ENCODE assay signal across 11 mouse cellular contexts in genomic region chr11:78924111-78924510, GRCm38 (mm10). TPM values are rescaled to one million over a fixed set of nuclear protein-coding genes. Genes with fewer than 3 reads are reported as not detected.
DNase-seq lines count a peak whose midpoint lies in the region; ATAC-seq and TF ChIP-seq lines count a peak whose summit lies in the region.
"Had no signal": no experiment of that assay in that cellular context is flagged by ENCODE, and none has a peak within 500 bp of the region (broad histone marks: within the 10 kb centered on the region; RNA-seq: fewer than 3 reads in every experiment).

No protein-coding gene starts in this region.

- H3K27ac ChIP-seq in forebrain, embryonic 14.5 days (ENCODE audit: low read depth, low read length) = no peak overlapping the region
- no peak overlapping the region for H3K27ac ChIP-seq in forebrain, embryonic 16.5 days (ENCODE audit: low read length)
- no peak overlapping the region for H3K27ac ChIP-seq in thymus, adult 2 months (ENCODE audit: control insufficient read depth, insufficient read depth, low read length)
- H3K27ac ChIP-seq: limb, embryonic 12.5 days had no signal

- no peak for TF ChIP-seq CTCF in thymus, adult 2 months (IDR thresholded peaks at IDR 0.05; ENCODE audit: borderline replicate concordance, control insufficient read depth, extremely low read depth, insufficient read depth, low read length, poor library complexity)

- H3K9me3 ChIP-seq in forebrain, embryonic 14.5 days (replicated peaks; ENCODE audit: control insufficient read depth, low read length) = no peaks in the 10 kb centered on the region
- H3K9me3 ChIP-seq in forebrain, embryonic 16.5 days (ENCODE audit: control insufficient read depth, low read length) = peaks cover 2% of the 10 kb centered on the region; the same call in 1 of the 2 replicates
- H3K9me3 ChIP-seq: limb, embryonic 12.5 days had no signal

- 8% methylated on average over 9 of the region's 9 CpGs for WGBS in forebrain, embryonic 14.5 days
- 13% methylated on average over 9 of the region's 9 CpGs for WGBS in forebrain, embryonic 16.5 days
- WGBS in thymus, adult 2 months = 9% methylated on average over 9 of the region's 9 CpGs

- no peak overlapping the region for H3K9ac ChIP-seq in forebrain, embryonic 14.5 days (ENCODE audit: low read length)
- H3K9ac ChIP-seq in forebrain, embryonic 16.5 days (replicated peaks; ENCODE audit: low read depth, low read length) = no peak overlapping the region

- no peak overlapping the region for H3K4me3 ChIP-seq in forebrain, embryonic 14.5 days (ENCODE audit: low read depth, low read length)
- H3K4me3 ChIP-seq in forebrain, embryonic 16.5 days (replicated peaks; ENCODE audit: low read length) = no peak overlapping the region
- no peak overlapping the region for H3K4me3 ChIP-seq in thymus, adult 2 months (ENCODE audit: control insufficient read depth, insufficient read depth, low read length)

- no peak for ATAC-seq in forebrain, embryonic 14.5 days
- no peak for ATAC-seq in forebrain, embryonic 16.5 days
- ATAC-seq: intestine, embryonic 16.5 days had no signal

- no peaks in the 10 kb centered on the region for H3K36me3 ChIP-seq in forebrain, embryonic 14.5 days (ENCODE audit: control insufficient read depth, insufficient read depth, low read length)
- no peaks in the 10 kb centered on the region for H3K36me3 ChIP-seq in forebrain, embryonic 16.5 days (ENCODE audit: control insufficient read depth, insufficient read depth)
- H3K36me3 ChIP-seq in thymus, adult 2 months (ENCODE audit: control insufficient read depth, insufficient read depth, low read length) = no peaks in the 10 kb centered on the region
- H3K36me3 ChIP-seq: limb, embryonic 12.5 days had no signal

- H3K4me2 ChIP-seq in forebrain, embryonic 14.5 days (ENCODE audit: low read length) = no peak overlapping the region
- no peak overlapping the region for H3K4me2 ChIP-seq in forebrain, embryonic 16.5 days (ENCODE audit: low read length)

- peak; percentile 6 for DNase-seq in forebrain, embryonic 14.5 days (ENCODE audit: low spot score)
- DNase-seq in kidney, postnatal 36 days = peak; percentile 0 to 19
- no peak for DNase-seq in kidney, adult 9 months
- DNase-seq in thymus, postnatal 14 days = peak; percentile 8
- DNase-seq in thymus, adult 2 months = no peak
- no peak for DNase-seq in cerebellum, adult 11 months
- no peak for DNase-seq in urinary bladder, postnatal 36 days (ENCODE audit: low spot score in 2 of 2)
- DNase-seq: cerebellum, postnatal 36 days had no signal

- TF ChIP-seq POLR2A in thymus, adult 2 months (IDR thresholded peaks at IDR 0.05; ENCODE audit: control insufficient read depth, extremely low read depth, insufficient read depth, low read length, poor library complexity) = no peak

- peaks cover 46% of the 10 kb centered on the region for H3K27me3 ChIP-seq in forebrain, embryonic 14.5 days (replicated peaks; ENCODE audit: control insufficient read depth, insufficient read depth, low read length)
- H3K27me3 ChIP-seq in forebrain, embryonic 16.5 days (replicated peaks; ENCODE audit: control insufficient read depth, insufficient read depth, low read length) = peaks cover 36% of the 10 kb centered on the region
- peaks cover 19% of the 10 kb centered on the region for H3K27me3 ChIP-seq in thymus, adult 2 months (ENCODE audit: control insufficient read depth, insufficient read depth, low read length)

- peaks cover 3% of the 10 kb centered on the region; the same call in 1 of the 2 replicates for H3K4me1 ChIP-seq in forebrain, embryonic 14.5 days (ENCODE audit: control insufficient read depth, insufficient read depth, low read length)
- H3K4me1 ChIP-seq in forebrain, embryonic 16.5 days (replicated peaks; ENCODE audit: control insufficient read depth, insufficient read depth, low read length) = peaks cover 7% of the 10 kb centered on the region
- peaks cover 8% of the 10 kb centered on the region for H3K4me1 ChIP-seq in thymus, adult 2 months (replicated peaks; ENCODE audit: control insufficient read depth, insufficient read depth, low read length)

RNA-seq across cellular contexts. Expression of gene Nos2, which starts 3.5 kb away (rescaled TPM):
- 0.50 and 1.2 TPM in 2 replicates for polyA plus RNA-seq in forebrain, embryonic 14.5 days (2014; fragmentation: Nextera tagmentation; extraction: Ambion mirVana)
- 1.2 and 1.4 TPM in 2 replicates for polyA plus RNA-seq in forebrain, embryonic 16.5 days (2015; fragmentation: Nextera tagmentation; extraction: Ambion mirVana)
- 8.2 and 8.3 TPM in 2 replicates for polyA plus RNA-seq in thymus, adult 2 months (2012; rRNA removed)

Comparison
In these comparisons a context has a peak if more than half of its experiments do, and no peak if none do; other contexts are left out.
1. DNase-seq: peak in forebrain, embryonic 14.5 days (single experiment), kidney, postnatal 36 days (2 of 2) and thymus, postnatal 14 days (single experiment); none in kidney, adult 9 months (single experiment), thymus, adult 2 months (single experiment), cerebellum, adult 11 months (single experiment) and urinary bladder, postnatal 36 days (0 of 2).